Mouse (Mus musculus): ENCODE data around the gene Hhex. TPM values are rescaled to one million over a fixed set of nuclear protein-coding genes. Genes with fewer than 3 reads are reported as not detected.

Hhex gene
- total RNA-seq (2021), result 1 to 10 TPM; 7.3 to 9.1 TPM

- DNase-seq, result peak; percentile 85
These were observed at the start of gene Hhex for GRCm38 (mm10) chr19:37434263-37434951. Hhex (plus strand) TSS chr19:37434810.

- no peak for DNase-seq
These were observed 48.5 kb upstream of the Hhex start for GRCm38 (mm10) chr19:37386126-37386525.

GRCm38 (mm10) chr19:37391869-37392268, 42.7 kb upstream of the Hhex start:
- DNase-seq, result no peak

GRCm38 (mm10) chr19:37396279-37396678, 38.3 kb upstream of the Hhex start:
- no peak for DNase-seq

- DNase-seq, result no peak
These were observed 33.7 kb upstream of the Hhex start for GRCm38 (mm10) chr19:37400936-37401335.

- peak; percentile 25 for DNase-seq
These were observed 16.3 kb upstream of the Hhex start for GRCm38 (mm10) chr19:37418294-37418693.

- peak; percentile 56 for DNase-seq
These were observed 15.0 kb upstream of the Hhex start for GRCm38 (mm10) chr19:37419613-37420012.

GRCm38 (mm10) chr19:37428589-37428988, 6.0 kb upstream of the Hhex start:
- DNase-seq, result no peak

GRCm38 (mm10) chr19:37431139-37431756, 3.4 kb upstream of the Hhex start:
- no peak for DNase-seq

- DNase-seq, result no peak
These were observed 1.6 kb upstream of the Hhex start for GRCm38 (mm10) chr19:37432868-37433570.

GRCm38 (mm10) chr19:37433895-37434262, 731 bp upstream of the Hhex start:
- DNase-seq, result peak; percentile 21

- DNase-seq, result peak; percentile 66
These were observed 637 bp downstream of the Hhex start for GRCm38 (mm10) chr19:37435041-37435852.

GRCm38 (mm10) chr19:37435853-37436174, 1.2 kb downstream of the Hhex start:
- DNase-seq, result no peak

GRCm38 (mm10) chr19:37436514-37437288, 2.1 kb downstream of the Hhex start:
- DNase-seq, result peak; percentile 46

- no peak for DNase-seq
These were observed 2.6 kb downstream of the Hhex start for GRCm38 (mm10) chr19:37437289-37437606.

- no peak for DNase-seq
These were observed 5.6 kb downstream of the Hhex start for GRCm38 (mm10) chr19:37440181-37440580.

GRCm38 (mm10) chr19:37440708-37441475, 6.3 kb downstream of the Hhex start:
- no peak for DNase-seq

- no peak for DNase-seq
These were observed 8.1 kb downstream of the Hhex start for GRCm38 (mm10) chr19:37442524-37443286.

- DNase-seq, result no peak
These were observed 9.1 kb downstream of the Hhex start for GRCm38 (mm10) chr19:37443631-37444140.

GRCm38 (mm10) chr19:37448212-37448611, 13.6 kb downstream of the Hhex start:
- DNase-seq, result no peak

All from heart, postnatal 4 days (tissue).